Mouse (Mus musculus) hindbrain, embryonic 12.5 days (tissue): Measurements from ENCODE around the gene Idh2. TPM values are rescaled to one million over a fixed set of nuclear protein-coding genes. Genes with fewer than 3 reads are reported as not detected.
A peak's percentile ranks its signal among the peaks of the same experiment; 100 is the strongest.

Experiments used
- ATAC-seq: fragments of 200-750 bp; cut with Nextera tagmentation; 2 replicates; pipeline ENCODE4 v1.8.0; 2017; ENCODE audit warnings: moderate TSS enrichment; ENCODE audit not compliant: low FRiP score
- H3K27ac ChIP-seq: fragments of 300-500 bp; sonication (generic); 2 replicates; pipeline ENCODE4 v1.5.1; 2016; ENCODE audit warnings: mild to moderate bottlenecking
- H3K27me3 ChIP-seq: fragments of 300-500 bp; sonication (generic); 2 replicates; pipeline ENCODE4 v1.6.1; 2016; ENCODE audit warnings: mild to moderate bottlenecking
- H3K36me3 ChIP-seq: fragments of 300-500 bp; sonication (generic); 2 replicates; pipeline ENCODE4 v1.6.1; 2016; ENCODE audit warnings: mild to moderate bottlenecking
- H3K4me1 ChIP-seq: fragments of 300-500 bp; sonication (generic); 2 replicates; pipeline ENCODE4 v1.6.1; 2016
- H3K4me2 ChIP-seq: fragments of 300-500 bp; sonication (generic); replicated peaks from 2 replicates; pipeline ENCODE4 v1.6.1; 2016; ENCODE audit warnings: mild to moderate bottlenecking
- H3K4me3 ChIP-seq: fragments of 300-500 bp; sonication (generic); 2 replicates; pipeline ENCODE4 v1.5.1; 2016; ENCODE audit warnings: mild to moderate bottlenecking
- H3K9ac ChIP-seq: fragments of 300-500 bp; sonication (generic); 2 replicates; pipeline ENCODE4 v1.6.1; 2016; ENCODE audit warnings: mild to moderate bottlenecking, moderate library complexity
- H3K9me3 ChIP-seq: fragments of 300-500 bp; sonication (generic); replicated peaks from 2 replicates; pipeline ENCODE4 v1.6.1; 2016; ENCODE audit warnings: mild to moderate bottlenecking
- WGBS: fragments of 180-500 bp; shearing (Covaris S2); methylation state at CpG from one replicate; pipeline ENCODE4 v1.1.7; 2016; 5-methylcytosine and 5-hydroxymethylcytosine counted together
- polyA plus RNA-seq: library from polyadenylated mRNA; unstranded; fragments of >200 nt; fragmentation: Nextera tagmentation; extraction: Ambion mirVana; gene quantifications from 2 replicates; pipeline ENCODE4 v1.2.1, GENCODE M21; 2016

Gene Idh2
- polyA plus RNA-seq, 1 experiment from 2014 or later: 326 TPM

- no peaks in the 10 kb centered on the region for H3K27me3 ChIP-seq
- peak overlapping the region; percentile 84 for H3K27ac ChIP-seq
- no peak overlapping the region for H3K4me2 ChIP-seq
- H3K9ac ChIP-seq: no peak overlapping the region; the same call in 1 of the 2 replicates
- H3K4me3 ChIP-seq: no peak overlapping the region
- H3K36me3 ChIP-seq: peaks cover 12% of the 10 kb centered on the region
- no peaks in the 10 kb centered on the region for H3K9me3 ChIP-seq
- WGBS: 56% methylated on average over 6 of the region's 6 CpGs
- peaks cover 71% of the 10 kb centered on the region for H3K4me1 ChIP-seq
- ATAC-seq: 0 out of 2 replicates have a peak, but pooled peaks have one; percentile 0
Observed at GRCm38 (mm10) chr7:80076961-80077716, 38.1 kb downstream of the Idh2 start.

GRCm38 (mm10) chr7:80075946-80076583 is 39.1 kb downstream of the Idh2 start:
- H3K36me3 ChIP-seq: peaks cover under 1% of the 10 kb centered on the region
- no peak overlapping the region for H3K4me3 ChIP-seq
- H3K27ac ChIP-seq: peak overlapping the region; percentile 84
- 12% methylated on average over 4 of the region's 4 CpGs for WGBS
- no peak overlapping the region for H3K4me2 ChIP-seq
- H3K27me3 ChIP-seq: no peaks in the 10 kb centered on the region
- peaks cover 81% of the 10 kb centered on the region for H3K4me1 ChIP-seq
- no peaks in the 10 kb centered on the region for H3K9me3 ChIP-seq
- ATAC-seq: peak; percentile 53
- H3K9ac ChIP-seq: no peak overlapping the region

DNA sequence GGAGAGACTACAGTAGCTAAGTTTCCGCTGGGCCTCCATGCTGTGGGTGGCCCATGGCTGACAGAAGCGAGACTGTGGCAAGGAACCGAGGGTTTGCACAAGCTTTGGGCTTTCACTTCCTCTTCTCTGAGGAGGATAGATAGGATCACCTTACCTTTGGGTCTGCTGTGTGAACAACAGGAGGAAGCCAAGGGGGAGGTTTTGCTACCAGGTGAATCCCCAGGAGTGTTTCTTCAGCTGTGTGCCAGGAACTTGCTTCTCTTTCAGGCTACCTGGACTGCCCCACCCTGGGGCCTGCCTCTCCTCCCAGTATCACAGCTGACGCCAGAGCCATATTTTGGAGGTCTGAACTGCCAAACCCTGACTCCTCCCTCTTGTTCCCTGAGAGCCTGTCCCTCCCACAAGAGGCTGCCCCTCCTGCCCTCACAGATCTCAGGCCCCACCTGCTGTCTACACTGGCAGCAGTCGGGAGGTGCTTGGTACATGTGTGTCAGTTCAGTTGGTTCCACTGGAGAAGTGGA is 40.2 kb downstream of the Idh2 start:
- WGBS: 48% methylated on average over 5 of the region's 5 CpGs
- Histone ChIP-seq H3K4me2 (no peak overlapping the region), H3K36me3 (no peaks in the 10 kb centered on the region), H3K27me3 (no peaks in the 10 kb centered on the region), H3K4me1 (peaks cover 92% of the 10 kb centered on the region), H3K4me3 (no peak overlapping the region), H3K9ac (no peak overlapping the region), H3K9me3 (no peaks in the 10 kb centered on the region), H3K27ac (peak overlapping the region; percentile 84)
- ATAC-seq: no peak

- no peak overlapping the region for H3K27ac ChIP-seq
- no peaks in the 10 kb centered on the region for H3K27me3 ChIP-seq
- H3K4me1 ChIP-seq: peaks cover 95% of the 10 kb centered on the region
- no peaks in the 10 kb centered on the region for H3K36me3 ChIP-seq
- H3K9me3 ChIP-seq: no peaks in the 10 kb centered on the region
- H3K4me2 ChIP-seq: no peak overlapping the region
- H3K4me3 ChIP-seq: no peak overlapping the region
- ATAC-seq: no peak
- 67% methylated on average over 8 of the region's 8 CpGs for WGBS
- H3K9ac ChIP-seq: no peak overlapping the region
Observed at GRCm38 (mm10) chr7:80073506-80073905, 41.7 kb downstream of the Idh2 start.

DNA sequence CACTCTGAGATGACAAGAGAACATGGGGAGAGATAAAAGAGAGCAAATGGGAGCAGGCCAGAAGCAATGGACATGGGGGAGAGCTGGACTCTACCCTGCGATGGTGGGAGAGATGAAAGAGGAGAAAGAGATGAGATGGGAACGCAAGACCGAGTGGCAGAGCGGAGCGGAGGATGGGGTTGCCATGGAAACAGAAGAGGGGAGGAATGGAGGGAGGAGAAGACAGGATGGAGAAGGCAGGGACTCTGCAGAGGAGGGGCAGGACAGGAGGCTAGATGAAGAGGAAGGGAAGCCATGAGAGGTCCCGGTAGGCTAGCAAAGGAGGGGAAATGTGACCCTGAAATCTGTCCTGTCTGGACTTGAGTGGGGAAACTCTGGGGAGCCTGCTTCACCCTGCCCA is 42.9 kb downstream of the Idh2 start:
- no peak for ATAC-seq
- H3K27ac ChIP-seq: peak overlapping the region; percentile 0; the same call in 1 of the 2 replicates
- no peak overlapping the region for H3K9ac ChIP-seq
- no peaks in the 10 kb centered on the region for H3K27me3 ChIP-seq
- H3K4me2 ChIP-seq: no peak overlapping the region
- 38% methylated on average over 6 of the region's 6 CpGs for WGBS
- H3K9me3 ChIP-seq: no peaks in the 10 kb centered on the region
- H3K4me1 ChIP-seq: peaks cover 93% of the 10 kb centered on the region
- no peak overlapping the region for H3K4me3 ChIP-seq
- no peaks in the 10 kb centered on the region for H3K36me3 ChIP-seq

DNA sequence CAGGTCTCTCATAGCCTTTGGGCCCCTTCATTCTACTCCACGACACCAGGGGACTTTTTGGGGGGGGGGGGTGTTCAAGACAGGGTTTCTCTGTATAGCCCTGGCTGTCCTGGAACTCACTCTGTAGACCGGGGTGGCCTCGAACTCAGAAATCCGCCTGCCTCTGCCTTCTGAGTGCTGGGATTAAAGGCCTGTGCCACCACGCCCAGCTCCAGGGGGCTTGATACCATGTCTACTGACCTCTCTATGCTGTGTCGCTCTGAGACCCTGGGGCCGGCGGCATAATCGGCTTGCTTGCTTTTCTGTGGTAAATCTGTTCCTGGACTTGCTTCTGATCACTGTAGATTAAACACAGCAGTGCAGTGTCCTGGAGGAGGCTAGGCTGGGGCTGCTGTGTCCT is 44.0 kb downstream of the Idh2 start:
- Histone ChIP-seq H3K9ac (no peak overlapping the region), H3K4me2 (no peak overlapping the region), H3K4me3 (no peak overlapping the region), H3K36me3 (no peaks in the 10 kb centered on the region), H3K4me1 (peaks cover 87% of the 10 kb centered on the region), H3K27ac (no peak overlapping the region), H3K9me3 (no peaks in the 10 kb centered on the region), H3K27me3 (no peaks in the 10 kb centered on the region)
- ATAC-seq: no peak
- 85% methylated on average over 9 of the region's 9 CpGs for WGBS

- H3K27me3 ChIP-seq: no peaks in the 10 kb centered on the region
- H3K9me3 ChIP-seq: no peaks in the 10 kb centered on the region
- 0 out of 2 replicates have a peak overlapping the region, but pooled peaks have one; percentile 19 for H3K4me2 ChIP-seq
- H3K4me3 ChIP-seq: no peak overlapping the region
- 11% methylated on average over 13 of the region's 13 CpGs for WGBS
- H3K9ac ChIP-seq: peak overlapping the region; percentile 19; the same call in 1 of the 2 replicates
- H3K36me3 ChIP-seq: no peaks in the 10 kb centered on the region
- H3K27ac ChIP-seq: peak overlapping the region; percentile 81
- H3K4me1 ChIP-seq: peaks cover 73% of the 10 kb centered on the region
- peak; percentile 74 for ATAC-seq
Observed at GRCm38 (mm10) chr7:80069615-80070327, 45.4 kb downstream of the Idh2 start.

- Histone ChIP-seq H3K9ac (no peak overlapping the region), H3K4me3 (no peak overlapping the region), H3K27me3 (no peaks in the 10 kb centered on the region), H3K4me1 (peaks cover 73% of the 10 kb centered on the region), H3K9me3 (no peaks in the 10 kb centered on the region), H3K36me3 (no peaks in the 10 kb centered on the region), H3K4me2 (no peak overlapping the region), H3K27ac (no peak overlapping the region)
- WGBS: 50% methylated on average over 5 of the region's 7 CpGs
- no peak for ATAC-seq
Observed at GRCm38 (mm10) chr7:80068341-80068740, 46.9 kb downstream of the Idh2 start.

GRCm38 (mm10) chr7:80066675-80067455 is 48.3 kb downstream of the Idh2 start:
- no peaks in the 10 kb centered on the region for H3K36me3 ChIP-seq
- H3K9me3 ChIP-seq: no peaks in the 10 kb centered on the region
- H3K4me2 ChIP-seq: no peak overlapping the region
- 78% methylated on average over 13 of the region's 13 CpGs for WGBS
- peaks cover 72% of the 10 kb centered on the region for H3K4me1 ChIP-seq
- H3K27me3 ChIP-seq: no peaks in the 10 kb centered on the region
- no peak overlapping the region for H3K27ac ChIP-seq
- H3K4me3 ChIP-seq: no peak overlapping the region
- no peak for ATAC-seq
- H3K9ac ChIP-seq: no peak overlapping the region

DNA sequence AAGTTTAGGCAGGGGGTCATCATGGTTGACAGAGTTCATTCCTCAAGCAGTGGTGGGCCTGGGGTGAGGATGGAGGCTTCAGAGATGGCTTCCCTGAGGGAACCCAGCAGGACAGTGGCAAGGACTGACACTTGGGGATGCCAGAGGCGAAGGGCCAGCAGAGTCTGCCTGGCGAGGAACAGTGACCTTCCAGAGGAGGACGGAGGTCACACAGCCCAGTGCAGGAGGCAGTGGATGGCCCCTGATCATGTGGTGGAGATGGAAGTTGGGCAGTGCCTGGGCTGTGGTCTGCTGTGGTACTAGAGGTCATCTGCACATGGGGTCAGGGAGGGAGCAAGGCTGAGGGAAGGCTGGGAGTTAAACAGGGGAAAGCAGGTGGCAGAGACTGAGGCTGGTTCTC is 49.9 kb downstream of the Idh2 start:
- 60% methylated on average over 3 of the region's 3 CpGs for WGBS
- H3K27ac ChIP-seq: no peak overlapping the region
- no peak overlapping the region for H3K4me2 ChIP-seq
- H3K27me3 ChIP-seq: no peaks in the 10 kb centered on the region
- no peaks in the 10 kb centered on the region for H3K36me3 ChIP-seq
- no peak overlapping the region for H3K4me3 ChIP-seq
- ATAC-seq: no peak
- H3K4me1 ChIP-seq: peaks cover 62% of the 10 kb centered on the region
- no peak overlapping the region for H3K9ac ChIP-seq
- no peaks in the 10 kb centered on the region for H3K9me3 ChIP-seq

- Histone ChIP-seq H3K9me3 (no peaks in the 10 kb centered on the region), H3K9ac (no peak overlapping the region), H3K4me1 (peaks cover 60% of the 10 kb centered on the region), H3K4me2 (0 out of 2 replicates have a peak overlapping the region, but pooled peaks have one; percentile 2), H3K4me3 (no peak overlapping the region), H3K27me3 (no peaks in the 10 kb centered on the region), H3K27ac (no peak overlapping the region), H3K36me3 (no peaks in the 10 kb centered on the region)
- ATAC-seq: no peak
- WGBS: 57% methylated on average over 15 of the region's 15 CpGs
Observed at GRCm38 (mm10) chr7:80063902-80064736, 51.1 kb downstream of the Idh2 start.
